Mouse (Mus musculus): ENCODE measurements around the gene Vdr. TPM values are rescaled to one million over a fixed set of nuclear protein-coding genes. Genes with fewer than 3 reads are reported as not detected.

Vdr gene
- polyA plus RNA-seq, 1 experiment from 2014 or later, result 0.32 TPM

GRCm38 (mm10) chr15:97854059-97854458, 56.4 kb downstream of the Vdr start:
- H3K9ac ChIP-seq, result no peak overlapping the region
- 43% methylated on average over 8 of the region's 8 CpGs for WGBS
- H3K36me3 ChIP-seq, result no peaks in the 10 kb centered on the region

GRCm38 (mm10) chr15:97852291-97852690, 58.1 kb downstream of the Vdr start:
- WGBS, result 97% methylated on average over 3 of the region's 3 CpGs
- no peak for ATAC-seq (ENCODE audit: low FRiP score, low read depth)

More at GRCm38 (mm10) chr15:97854059-97854458, 56.4 kb downstream of the Vdr start:
- no peaks in the 10 kb centered on the region for H3K27me3 ChIP-seq
- no peak overlapping the region for H3K4me2 ChIP-seq
- H3K27ac ChIP-seq (replicated peaks), result no peak overlapping the region
- no peaks in the 10 kb centered on the region for H3K9me3 ChIP-seq
- H3K4me1 ChIP-seq (replicated peaks), result 0 out of 2 replicates have a peak, but pooled peaks cover 4% of the 10 kb centered on the region
- ATAC-seq (ENCODE audit: low FRiP score, low read depth), result no peak
- no peak overlapping the region for H3K4me3 ChIP-seq

GRCm38 (mm10) chr15:97851011-97851410, 59.4 kb downstream of the Vdr start:
- 89% methylated on average over 5 of the region's 5 CpGs for WGBS

More at GRCm38 (mm10) chr15:97852291-97852690, 58.1 kb downstream of the Vdr start:
- no peaks in the 10 kb centered on the region for H3K9me3 ChIP-seq
- no peak overlapping the region for H3K9ac ChIP-seq
- H3K4me1 ChIP-seq (replicated peaks), result 0 out of 2 replicates have a peak, but pooled peaks cover 5% of the 10 kb centered on the region
- H3K27me3 ChIP-seq, result no peaks in the 10 kb centered on the region
- no peak overlapping the region for H3K27ac ChIP-seq (replicated peaks)
- no peaks in the 10 kb centered on the region for H3K36me3 ChIP-seq
- H3K4me2 ChIP-seq, result no peak overlapping the region
- no peak overlapping the region for H3K4me3 ChIP-seq

GRCm38 (mm10) chr15:97850441-97850840, 60.0 kb downstream of the Vdr start:
- Histone ChIP-seq H3K27me3 (no peaks in the 10 kb centered on the region), H3K36me3 (no peaks in the 10 kb centered on the region), H3K4me2 (no peak overlapping the region), H3K4me3 (no peak overlapping the region), H3K9ac (no peak overlapping the region), H3K4me1 (replicated peaks) (0 out of 2 replicates have a peak, but pooled peaks cover 5% of the 10 kb centered on the region), H3K27ac (replicated peaks) (no peak overlapping the region), H3K9me3 (no peaks in the 10 kb centered on the region)
- no peak for ATAC-seq (ENCODE audit: low FRiP score, low read depth)
- WGBS, result 22% methylated on average over 2 of the region's 2 CpGs

More at GRCm38 (mm10) chr15:97851011-97851410, 59.4 kb downstream of the Vdr start:
- H3K4me2 ChIP-seq, result no peak overlapping the region
- ATAC-seq (ENCODE audit: low FRiP score, low read depth), result no peak
- H3K27me3 ChIP-seq, result no peaks in the 10 kb centered on the region
- H3K9ac ChIP-seq, result no peak overlapping the region
- no peaks in the 10 kb centered on the region for H3K36me3 ChIP-seq
- H3K4me1 ChIP-seq (replicated peaks), result 0 out of 2 replicates have a peak, but pooled peaks cover 5% of the 10 kb centered on the region
- no peak overlapping the region for H3K4me3 ChIP-seq
- H3K27ac ChIP-seq (replicated peaks), result no peak overlapping the region
- H3K9me3 ChIP-seq, result no peaks in the 10 kb centered on the region

GRCm38 (mm10) chr15:97849116-97849911, 61.1 kb downstream of the Vdr start:
- WGBS, result 8% methylated on average over 19 of the region's 19 CpGs
- peak; percentile 84 for ATAC-seq (ENCODE audit: low FRiP score, low read depth)
- Histone ChIP-seq H3K27me3 (no peaks in the 10 kb centered on the region), H3K4me1 (replicated peaks) (0 out of 2 replicates have a peak, but pooled peaks cover 5% of the 10 kb centered on the region), H3K4me3 (peak overlapping the region; percentile 38), H3K36me3 (no peaks in the 10 kb centered on the region), H3K9ac (peak overlapping the region; percentile 33), H3K9me3 (no peaks in the 10 kb centered on the region), H3K27ac (replicated peaks) (peak overlapping the region; percentile 68), H3K4me2 (peak overlapping the region; percentile 66)

- H3K36me3 ChIP-seq, result no peaks in the 10 kb centered on the region
- H3K4me3 ChIP-seq, result no peak overlapping the region
- H3K9me3 ChIP-seq, result no peaks in the 10 kb centered on the region
- 0 out of 2 replicates have a peak, but pooled peaks cover 5% of the 10 kb centered on the region for H3K4me1 ChIP-seq (replicated peaks)
- no peak for ATAC-seq (ENCODE audit: low FRiP score, low read depth)
- no peak overlapping the region for H3K27ac ChIP-seq (replicated peaks)
- no peaks in the 10 kb centered on the region for H3K27me3 ChIP-seq
- WGBS, result 93% methylated on average over 2 of the region's 2 CpGs
- H3K9ac ChIP-seq, result no peak overlapping the region
- H3K4me2 ChIP-seq, result no peak overlapping the region
Measured at GRCm38 (mm10) chr15:97847866-97848265, 62.6 kb downstream of the Vdr start.

- Histone ChIP-seq H3K27ac (replicated peaks) (no peak overlapping the region), H3K36me3 (no peaks in the 10 kb centered on the region), H3K27me3 (no peaks in the 10 kb centered on the region), H3K4me2 (no peak overlapping the region), H3K9me3 (no peaks in the 10 kb centered on the region), H3K9ac (no peak overlapping the region), H3K4me3 (no peak overlapping the region), H3K4me1 (replicated peaks) (0 out of 2 replicates have a peak, but pooled peaks cover 5% of the 10 kb centered on the region)
- ATAC-seq (ENCODE audit: low FRiP score, low read depth), result no peak
- WGBS, result 90% methylated on average over 4 of the region's 4 CpGs
Measured at GRCm38 (mm10) chr15:97847285-97847684, 63.1 kb downstream of the Vdr start.

- 87% methylated on average over 11 of the region's 11 CpGs for WGBS
- no peak overlapping the region for H3K27ac ChIP-seq (replicated peaks)
- no peak overlapping the region for H3K9ac ChIP-seq
- no peaks in the 10 kb centered on the region for H3K36me3 ChIP-seq
- no peak overlapping the region for H3K4me3 ChIP-seq
- ATAC-seq (ENCODE audit: low FRiP score, low read depth), result no peak
- no peaks in the 10 kb centered on the region for H3K9me3 ChIP-seq
- no peak overlapping the region for H3K4me2 ChIP-seq
- H3K27me3 ChIP-seq, result no peaks in the 10 kb centered on the region
- 0 out of 2 replicates have a peak, but pooled peaks cover 5% of the 10 kb centered on the region for H3K4me1 ChIP-seq (replicated peaks)
Measured at GRCm38 (mm10) chr15:97846121-97846882, 64.1 kb downstream of the Vdr start.

- Histone ChIP-seq H3K9me3 (no peaks in the 10 kb centered on the region), H3K9ac (no peak within 1 kb of the TSS), H3K27ac (replicated peaks) (no peak within 1 kb of the TSS), H3K4me1 (replicated peaks) (0 out of 2 replicates have a peak, but pooled peaks cover 4% of the 10 kb centered on the region), H3K4me3 (no peak within 1 kb of the TSS), H3K4me2 (no peak within 1 kb of the TSS), H3K27me3 (no peaks in the 10 kb centered on the region), H3K36me3 (no peaks in the 10 kb centered on the region)
- ATAC-seq (ENCODE audit: low FRiP score, low read depth), result no peak
- 74% methylated on average over 19 of the region's 19 CpGs for WGBS
Measured at GRCm38 (mm10) chr15:97844037-97845034, 66.1 kb downstream of the Vdr start, which contains the start of gene Hdac7. Hdac7 (minus strand) TSS chr15:97844502.

GRCm38 (mm10) chr15:97843247-97843651, 67.2 kb downstream of the Vdr start:
- no peak overlapping the region for H3K27ac ChIP-seq (replicated peaks)
- ATAC-seq (ENCODE audit: low FRiP score, low read depth), result no peak
- H3K36me3 ChIP-seq, result no peaks in the 10 kb centered on the region
- no peak overlapping the region for H3K4me3 ChIP-seq
- H3K9ac ChIP-seq, result no peak overlapping the region
- WGBS, result 87% methylated on average over 7 of the region's 7 CpGs
- H3K4me1 ChIP-seq (replicated peaks), result 0 out of 2 replicates have a peak, but pooled peaks cover 3% of the 10 kb centered on the region
- no peaks in the 10 kb centered on the region for H3K9me3 ChIP-seq
- no peak overlapping the region for H3K4me2 ChIP-seq
- H3K27me3 ChIP-seq, result no peaks in the 10 kb centered on the region

- Histone ChIP-seq H3K9ac (no peak overlapping the region), H3K36me3 (no peaks in the 10 kb centered on the region), H3K9me3 (no peaks in the 10 kb centered on the region), H3K4me1 (replicated peaks) (peaks cover 9% of the 10 kb centered on the region; the same call in 1 of the 2 replicates), H3K27ac (replicated peaks) (no peak overlapping the region), H3K4me2 (no peak overlapping the region), H3K27me3 (no peaks in the 10 kb centered on the region), H3K4me3 (no peak overlapping the region)
- 86% methylated on average over 6 of the region's 6 CpGs for WGBS
- no peak for ATAC-seq (ENCODE audit: low FRiP score, low read depth)
Measured at GRCm38 (mm10) chr15:97842058-97842457, 68.4 kb downstream of the Vdr start.
